Mouse (Mus musculus): ENCODE results near the gene Vmn2r67. TPM values are rescaled to one million over a fixed set of nuclear protein-coding genes. Genes with fewer than 3 reads are reported as not detected.
"Not testable (repeated sequence)": the region's sequence is repeated elsewhere in the genome, so short reads cannot be mapped to it uniquely, and the experiment has no call there.

Gene Vmn2r67
- not detected in 2 replicates for polyA plus RNA-seq (2015; fragmentation: Nextera tagmentation; extraction: Ambion mirVana)

DNA sequence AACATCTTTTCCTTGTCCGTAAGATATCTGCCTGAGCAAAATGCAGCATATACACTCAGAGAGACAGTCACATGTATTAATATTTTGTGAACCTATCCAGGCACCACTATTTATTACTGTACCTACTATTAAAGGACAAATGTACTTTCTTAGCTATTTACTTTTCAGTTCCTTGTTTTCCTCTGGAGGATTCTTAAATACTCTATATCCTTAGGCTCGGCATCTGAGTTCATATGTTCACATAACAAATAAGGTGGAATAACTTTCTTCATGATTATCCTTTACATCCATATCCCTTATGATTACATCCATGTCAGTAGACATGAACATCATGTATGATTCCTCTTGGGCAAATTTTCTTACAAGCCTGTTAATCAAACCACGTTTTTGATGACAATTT lies at the start of gene Vmn2r67:
Vmn2r67 (minus strand) TSS at position 101 of the 400 bp plus-strand sequence.
- Histone ChIP-seq H3K36me3 (no peaks in the 10 kb centered on the region), H3K4me3 (no peak within 1 kb of the TSS), H3K9ac (no peak within 1 kb of the TSS), H3K27ac (replicated peaks) (no peak within 1 kb of the TSS), H3K9me3 (0 out of 2 replicates have a peak, but pooled peaks cover 2% of the 10 kb centered on the region), H3K4me2 (no peak within 1 kb of the TSS), H3K4me1 (replicated peaks) (no peaks in the 10 kb centered on the region), H3K27me3 (no peaks in the 10 kb centered on the region)
- ATAC-seq (ENCODE audit: low read depth): no peak
- WGBS: 86% methylated on average over 3 of the region's 3 CpGs

GRCm38 (mm10) chr7:85104531-85104930 lies 51.3 kb downstream of the Vmn2r67 start:
- H3K4me2 ChIP-seq; H3K27me3 ChIP-seq; H3K4me3 ChIP-seq; H3K4me1 ChIP-seq (replicated peaks); H3K9ac ChIP-seq; H3K27ac ChIP-seq (replicated peaks); H3K36me3 ChIP-seq; H3K9me3 ChIP-seq; ATAC-seq (ENCODE audit: low read depth): not testable (repeated sequence)
- WGBS: 63% methylated on average over 2 of the region's 2 CpGs

Other genes with a start within 250 kb of the Vmn2r67 start
- not detected in 2 replicates for gene Vmn2r65, start 191.9 kb downstream of the Vmn2r67 start, polyA plus RNA-seq (2015; fragmentation: Nextera tagmentation; extraction: Ambion mirVana)
- not detected in 2 replicates for gene Vmn2r66, start 143.7 kb downstream of the Vmn2r67 start, polyA plus RNA-seq (2015; fragmentation: Nextera tagmentation; extraction: Ambion mirVana)
- gene Vmn2r68, start 81.8 kb upstream of the Vmn2r67 start, polyA plus RNA-seq (2015; fragmentation: Nextera tagmentation; extraction: Ambion mirVana): not detected in 2 replicates

Measured in neural tube, embryonic 13.5 days (tissue).